Mouse (Mus musculus) limb, embryonic 15.5 days (tissue): Measurements from ENCODE around the gene Lrrc75a. TPM values are rescaled to one million over a fixed set of nuclear protein-coding genes. Genes with fewer than 3 reads are reported as not detected.

Source experiments
- ATAC-seq: fragments of 200-750 bp; cut with Nextera tagmentation; 2 replicates; pipeline ENCODE4 v1.8.0; 2017; ENCODE audit warnings: low read depth, moderate TSS enrichment; ENCODE audit not compliant: insufficient number of reproducible peaks, low FRiP score, low TSS enrichment
- H3K27ac ChIP-seq: fragments of 300-500 bp; sonication (generic); 2 replicates; pipeline ENCODE4 v1.5.1; 2015; ENCODE audit warnings: moderate library complexity, mild to moderate bottlenecking, inconsistent platforms
- H3K27me3 ChIP-seq: fragments of 300-500 bp; sonication (generic); 2 replicates; pipeline ENCODE4 v1.6.1; 2015; ENCODE audit warnings: inconsistent platforms
- H3K36me3 ChIP-seq: fragments of 300-500 bp; sonication (generic); 2 replicates; pipeline ENCODE4 v1.6.1; 2015; ENCODE audit warnings: inconsistent platforms
- H3K4me1 ChIP-seq: fragments of 300-500 bp; sonication (generic); 2 replicates; pipeline ENCODE4 v1.6.1; 2015; ENCODE audit warnings: inconsistent platforms
- H3K4me2 ChIP-seq: fragments of 300-500 bp; sonication (generic); 2 replicates; pipeline ENCODE4 v1.6.1; 2015; ENCODE audit warnings: mild to moderate bottlenecking, inconsistent platforms
- H3K4me3 ChIP-seq: fragments of 300-500 bp; sonication (generic); 2 replicates; pipeline ENCODE4 v1.5.1; 2015; ENCODE audit warnings: mild to moderate bottlenecking, inconsistent platforms
- H3K9ac ChIP-seq: fragments of 300-500 bp; sonication (generic); 2 replicates; pipeline ENCODE4 v1.6.1; 2015; ENCODE audit warnings: inconsistent platforms
- H3K9me3 ChIP-seq: fragments of 300-500 bp; sonication (generic); 2 replicates; pipeline ENCODE4 v1.6.1; 2016; ENCODE audit warnings: inconsistent platforms
- WGBS: fragments of 180-500 bp; shearing (Covaris S2); methylation state at CpG from one replicate; pipeline ENCODE4 v1.1.7; 2015; 5-methylcytosine and 5-hydroxymethylcytosine counted together
- polyA plus RNA-seq: library from polyadenylated mRNA; unstranded; fragments of >200 nt; fragmentation: Nextera tagmentation; extraction: Ambion mirVana; gene quantifications from 2 replicates; pipeline ENCODE4 v1.2.1, GENCODE M21; 2015

Gene Lrrc75a
- polyA plus RNA-seq, 1 experiment from 2014 or later = 14.5 TPM

GRCm38 (mm10) chr11:62557205-62557604 lies 91.1 kb downstream of the Lrrc75a start:
- no peaks in the 10 kb centered on the region for H3K9me3 ChIP-seq
- no peak overlapping the region for H3K4me2 ChIP-seq
- H3K27me3 ChIP-seq = no peaks in the 10 kb centered on the region
- H3K4me1 ChIP-seq = peaks cover 31% of the 10 kb centered on the region
- peaks cover 20% of the 10 kb centered on the region; the same call in 1 of the 2 replicates for H3K36me3 ChIP-seq
- no peak for ATAC-seq
- WGBS = 59% methylated on average over 5 of the region's 5 CpGs
- no peak overlapping the region for H3K4me3 ChIP-seq
- H3K9ac ChIP-seq = no peak overlapping the region
- no peak overlapping the region for H3K27ac ChIP-seq

GRCm38 (mm10) chr11:62555896-62556412 lies 92.4 kb downstream of the Lrrc75a start:
- no peaks in the 10 kb centered on the region for H3K9me3 ChIP-seq
- peaks cover 31% of the 10 kb centered on the region for H3K4me1 ChIP-seq
- peaks cover 20% of the 10 kb centered on the region; the same call in 1 of the 2 replicates for H3K36me3 ChIP-seq
- H3K4me2 ChIP-seq = no peak overlapping the region
- H3K4me3 ChIP-seq = no peak overlapping the region
- no peaks in the 10 kb centered on the region for H3K27me3 ChIP-seq
- no peak for ATAC-seq
- H3K27ac ChIP-seq = 0 out of 2 replicates have a peak overlapping the region, but pooled peaks have one; percentile 33
- no peak overlapping the region for H3K9ac ChIP-seq

GRCm38 (mm10) chr11:62554934-62555517 lies 93.3 kb downstream of the Lrrc75a start:
- Histone ChIP-seq H3K9ac (no peak overlapping the region), H3K4me1 (peaks cover 26% of the 10 kb centered on the region), H3K4me3 (peak overlapping the region; percentile 39; the same call in 1 of the 2 replicates), H3K27me3 (no peaks in the 10 kb centered on the region), H3K9me3 (no peaks in the 10 kb centered on the region), H3K36me3 (peaks cover 20% of the 10 kb centered on the region; the same call in 1 of the 2 replicates), H3K27ac (peak overlapping the region; percentile 33; the same call in 1 of the 2 replicates), H3K4me2 (no peak overlapping the region)
- ATAC-seq = no peak

Other genes with a start within 250 kb of the Lrrc75a start
- gene Pigl, start 190.1 kb downstream of the Lrrc75a start, polyA plus RNA-seq = 7.3 and 7.7 TPM in 2 replicates
- gene Ncor1, start 190.0 kb downstream of the Lrrc75a start, polyA plus RNA-seq = 127 and 148 TPM in 2 replicates
- 14.2 and 15.9 TPM in 2 replicates for gene Cenpv, start 109.3 kb downstream of the Lrrc75a start, polyA plus RNA-seq
- 3,280 and 3,478 TPM in 2 replicates for gene Ubb, start 97.4 kb downstream of the Lrrc75a start, polyA plus RNA-seq
- gene Trpv2, start 74.0 kb downstream of the Lrrc75a start, polyA plus RNA-seq = 4.1 and 5.1 TPM in 2 replicates
- gene Mmgt2, start 141 bp upstream of the Lrrc75a start, polyA plus RNA-seq = 57.0 and 61.9 TPM in 2 replicates
- gene Zfp287, start 83.4 kb upstream of the Lrrc75a start, polyA plus RNA-seq = 8.4 and 8.8 TPM in 2 replicates
- not detected in 2 replicates for gene Gm10428, start 104.6 kb upstream of the Lrrc75a start, polyA plus RNA-seq
- 21.8 and 22.3 TPM in 2 replicates for gene Zfp286, start 140.9 kb upstream of the Lrrc75a start, polyA plus RNA-seq
- gene Trim16, start 171.7 kb upstream of the Lrrc75a start, polyA plus RNA-seq = 24.6 and 26.1 TPM in 2 replicates
- gene Fbxw10, start 198.5 kb upstream of the Lrrc75a start, polyA plus RNA-seq = 0.20 and 0.65 TPM in 2 replicates
- gene Tvp23b, start 230.9 kb upstream of the Lrrc75a start, polyA plus RNA-seq = 82.1 and 85.3 TPM in 2 replicates